Mouse (Mus musculus): ENCODE measurements around the gene Dysf.

DNA sequence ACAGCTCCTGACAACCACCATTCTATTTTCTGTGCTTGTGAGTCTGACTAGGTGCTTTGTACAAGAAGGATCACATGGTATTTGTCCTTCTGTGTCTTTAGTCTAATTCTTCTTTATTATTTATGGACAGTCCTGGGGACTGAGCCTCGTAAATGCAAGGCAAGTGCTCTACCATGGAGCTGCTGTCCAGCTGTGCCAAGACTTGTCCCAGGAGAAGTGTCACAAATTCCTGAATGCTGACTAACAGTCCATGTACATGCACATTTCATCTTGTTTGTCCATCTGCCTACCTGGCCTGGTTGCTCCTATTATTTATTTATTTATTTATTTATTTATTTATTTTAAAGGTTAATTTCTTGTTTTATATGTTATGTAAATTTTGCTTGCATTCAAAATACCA, 47.2 kb downstream of the Dysf start:
- TF ChIP-seq POLR2A (IDR thresholded peaks at IDR 0.05; ENCODE audit: borderline replicate concordance, extremely low read depth, low read depth, low read length) (no peak), CTCF (IDR thresholded peaks at IDR 0.05; ENCODE audit: insufficient read depth, low read length) (no peak)
